Mouse (Mus musculus): Measurements from ENCODE around the gene Cdk2ap1.

DNA sequence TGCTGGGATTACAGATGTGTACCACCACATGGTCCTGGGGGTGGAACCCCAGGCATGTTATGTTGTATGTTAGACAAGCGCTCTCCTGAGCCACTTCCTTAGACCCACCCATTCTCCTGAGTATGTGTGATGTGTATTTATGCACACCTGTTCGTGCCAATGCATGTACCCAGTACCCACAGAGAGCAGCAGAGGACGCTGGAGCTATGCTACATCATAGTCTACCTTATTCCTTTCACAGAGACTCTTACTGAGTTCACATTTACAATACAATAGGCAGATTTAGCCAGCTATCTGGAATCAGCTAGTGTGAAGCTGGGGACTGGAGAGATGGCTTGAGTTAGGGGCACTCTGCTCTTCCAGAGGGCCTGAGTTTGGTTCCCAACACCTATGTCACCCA lies 6.2 kb downstream of the Cdk2ap1 start:
- TF ChIP-seq CTCF (IDR thresholded peaks at IDR 0.05; ENCODE audit: borderline replicate concordance, extremely low read depth, insufficient read depth, insufficient read length) = no peak
- no peak for TF ChIP-seq POLR2A (IDR thresholded peaks at IDR 0.05; ENCODE audit: borderline replicate concordance, extremely low read depth, insufficient read depth, insufficient read length, poor library complexity, severe bottlenecking)
